Mouse (Mus musculus) cerebellum, postnatal 14 days (tissue): ENCODE measurements at regions not wholly inside any gene's neighbourhood (a gene's known extent, or its start where the extent isn't known, plus 50 kb on each side); places are given as distances from the start of the nearest gene placed in this dataset.

Source experiments
- DNase-seq, 2 experiments: peaks; one replicate each; pipeline ENCODE4 v3.0.0; 2021; ENCODE audit warnings: mixed read lengths in 2 of 2

- peak; percentile 7 to 12 for DNase-seq
Measured at GRCm38 (mm10) chr5:79275346-79275745, 1744.6 kb upstream of the Adgrl3 start.

DNA sequence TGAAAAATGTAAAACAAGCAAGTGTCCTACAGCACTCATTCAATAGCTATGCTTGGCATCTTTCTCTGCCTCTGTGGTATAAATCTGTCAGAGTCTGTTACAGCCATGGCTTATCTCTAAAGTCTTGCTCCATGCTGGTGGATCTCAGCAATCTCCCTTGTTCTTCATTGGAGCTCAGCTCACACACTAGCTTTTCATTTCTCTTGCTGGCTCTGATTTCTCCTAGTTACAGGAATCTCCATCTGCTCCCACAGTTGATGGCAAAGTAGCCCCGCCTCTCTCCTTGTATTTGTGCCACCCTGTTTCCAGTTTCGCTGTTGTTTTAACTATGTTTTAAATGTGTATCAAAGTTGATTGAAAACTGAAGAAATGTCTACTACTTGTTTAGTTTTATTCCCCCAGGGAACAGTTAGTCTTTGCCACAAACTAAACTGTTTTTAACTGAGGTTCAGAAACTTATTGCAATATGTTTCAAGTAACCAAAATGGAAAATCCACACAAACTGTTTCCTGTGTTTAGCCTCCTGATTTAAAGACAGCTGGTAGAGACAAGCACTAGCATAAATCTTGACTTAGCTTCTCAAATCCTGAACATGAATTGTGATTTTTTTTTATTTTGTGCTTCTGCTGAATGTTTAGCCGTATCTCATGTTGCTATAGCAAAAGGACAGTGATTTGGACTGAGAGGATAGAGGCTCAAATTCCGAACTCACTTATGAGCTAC, 1719.8 kb upstream of the Adgrl3 start:
- peak; percentile 1 to 26 for DNase-seq

GRCm38 (mm10) chr5:79306181-79306580, 1713.8 kb upstream of the Adgrl3 start:
- DNase-seq, result peak; percentile 2 to 21
